Mouse (Mus musculus) left cerebral cortex, postnatal 14 days (tissue): Measurements from ENCODE around the gene Gm8300. TPM values are rescaled to one million over a fixed set of nuclear protein-coding genes. Genes with fewer than 3 reads are reported as not detected.
A peak's percentile ranks its signal among the peaks of the same experiment; 100 is the strongest.
"Not testable (repeated sequence)": the region's sequence is repeated elsewhere in the genome, so short reads cannot be mapped to it uniquely, and the experiment has no call there.

ENCODE experiments used
- DNase-seq, 2 experiments: peaks; one replicate each; pipeline ENCODE4 v3.0.0; 2021 to 2022; ENCODE audit warnings: low spot score in 2 of 2, mixed read lengths in 1 of 2
- intact Hi-C: fragments of 180-260 bp; cut with DNase I; formaldehyde crosslinking; loops from one replicate; pipeline ENCODE4 v1.15.1; 2025
- long read RNA-seq, 2 experiments: library from polyadenylated mRNA; stranded (forward); transcript quantifications; one replicate each; pipeline ENCODE4 v2.0.0; 2021
- total RNA-seq, 2 experiments: library from RNA; stranded (reverse); gene quantifications; 2 replicates each; pipeline ENCODE4 v1.2.3; 2021

Gene Gm8300
- not detected for total RNA-seq
- long read RNA-seq, experiment 1: 0 reads
- long read RNA-seq, experiment 2: 0 reads

- DNase-seq, intact Hi-C loops: not testable (repeated sequence)
Observed at GRCm38 (mm10) chr12:87514016-87514415, at the start of gene Gm8300. Gene Gm8300 (plus strand): TSS chr12:87514316.

DNA sequence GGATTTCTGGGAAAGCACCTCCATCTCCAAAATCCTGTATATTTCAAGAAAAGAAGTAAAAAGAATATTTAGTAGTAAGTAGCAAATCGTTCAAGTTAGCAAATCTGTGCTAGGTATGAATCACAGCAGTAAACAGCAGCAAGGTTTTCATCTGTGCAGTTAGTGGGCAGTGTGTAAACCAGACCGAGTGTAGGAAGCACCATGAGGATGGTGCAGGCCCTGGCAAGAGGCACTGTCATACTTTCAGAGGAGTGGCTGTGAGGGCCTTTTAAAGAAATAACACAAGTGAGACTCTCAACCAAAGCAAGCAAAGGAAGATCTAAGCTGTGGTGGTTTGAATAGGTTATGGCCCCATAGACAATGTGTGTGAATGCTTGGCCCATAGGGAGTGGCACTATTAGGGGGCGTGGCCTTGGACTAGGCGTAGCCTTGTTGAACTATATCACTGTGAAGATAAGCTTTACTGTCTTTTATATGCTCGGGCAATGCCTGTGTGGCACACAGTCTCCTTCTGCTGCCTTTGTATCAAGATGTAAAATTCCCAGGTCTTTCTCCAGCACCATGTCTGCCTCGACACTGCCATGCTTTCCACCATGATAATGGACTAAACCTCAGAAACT, 49.3 kb upstream of the Gm8300 start:
- DNase-seq: no peak
- intact Hi-C loops: no loop called here

DNA sequence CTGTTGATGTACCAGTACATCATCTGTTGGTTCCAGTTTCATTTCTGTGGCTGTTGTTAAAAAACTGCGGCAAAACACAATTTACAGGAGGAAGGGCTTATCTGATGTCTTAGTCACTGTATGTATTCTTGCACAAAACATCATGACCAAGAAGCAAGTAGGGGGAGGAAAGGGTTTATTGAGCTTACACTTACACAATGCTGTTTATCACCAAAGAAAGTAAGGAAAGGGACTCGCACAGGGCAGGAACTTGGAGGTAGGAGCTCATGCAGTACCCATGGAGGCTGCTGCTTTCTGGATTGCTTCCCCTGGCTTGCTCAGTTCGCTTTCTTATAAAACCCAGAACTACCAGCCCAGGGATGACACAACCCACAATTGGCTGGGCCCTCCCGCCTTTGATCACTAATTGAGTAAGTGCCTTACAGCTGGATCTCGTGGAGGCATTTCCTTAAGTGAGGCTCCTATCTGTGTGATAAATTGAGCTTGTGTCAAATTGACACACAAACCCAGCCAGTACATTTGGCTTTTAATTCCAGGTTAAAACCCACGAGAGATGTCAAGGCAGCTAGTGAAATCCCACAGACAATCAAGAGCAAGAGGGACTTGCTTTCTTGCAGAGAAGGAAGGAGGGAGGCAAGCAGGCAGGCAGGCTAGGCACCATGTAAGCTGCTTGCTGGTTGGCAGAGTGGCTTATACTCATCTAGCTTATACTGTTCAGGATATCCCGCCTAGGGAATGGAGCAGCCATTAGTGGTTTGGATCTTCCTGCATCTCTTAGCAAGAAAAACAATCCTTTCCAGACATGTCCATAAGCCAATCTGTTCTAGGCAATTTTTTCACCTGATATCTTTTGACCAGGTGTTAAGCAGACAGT, 43.6 kb upstream of the Gm8300 start:
- intact Hi-C loops: no loop called here
- no peak for DNase-seq

DNA sequence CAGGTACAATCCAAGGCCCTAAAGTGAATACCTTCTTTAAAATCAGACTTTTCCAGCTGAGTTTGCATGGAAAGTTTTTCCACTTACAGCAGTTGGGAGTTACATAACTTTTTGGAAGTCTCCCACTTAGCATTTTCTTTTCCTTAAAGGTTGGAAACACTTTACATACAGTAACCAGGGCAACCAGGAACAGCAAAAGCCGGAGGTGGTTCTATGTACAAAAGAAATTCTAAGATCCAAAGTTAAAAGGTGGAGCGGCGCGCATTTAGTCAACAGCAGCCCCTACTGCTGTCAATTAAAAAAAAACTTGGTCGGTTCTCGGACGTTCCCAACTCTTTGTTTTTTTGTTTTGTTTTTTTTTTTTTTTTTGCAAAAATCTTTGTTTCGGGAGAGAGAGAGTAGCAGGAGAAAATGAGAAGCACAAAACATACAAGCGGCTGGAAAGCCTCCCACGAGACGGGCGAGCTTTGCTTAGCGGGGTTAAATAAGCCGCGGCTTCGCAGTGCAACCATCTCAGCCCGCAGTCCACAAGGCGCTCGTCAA, 42.6 kb upstream of the Gm8300 start:
- intact Hi-C loops: no loop called here
- peak; percentile 23 to 72 for DNase-seq

- peak; percentile 96 to 97 for DNase-seq
- intact Hi-C loops: no loop called here
Observed at GRCm38 (mm10) chr12:87471964-87472786, 41.9 kb upstream of the Gm8300 start, which contains the start of gene Snw1. Gene Snw1 (minus strand): TSS chr12:87472274.

DNA sequence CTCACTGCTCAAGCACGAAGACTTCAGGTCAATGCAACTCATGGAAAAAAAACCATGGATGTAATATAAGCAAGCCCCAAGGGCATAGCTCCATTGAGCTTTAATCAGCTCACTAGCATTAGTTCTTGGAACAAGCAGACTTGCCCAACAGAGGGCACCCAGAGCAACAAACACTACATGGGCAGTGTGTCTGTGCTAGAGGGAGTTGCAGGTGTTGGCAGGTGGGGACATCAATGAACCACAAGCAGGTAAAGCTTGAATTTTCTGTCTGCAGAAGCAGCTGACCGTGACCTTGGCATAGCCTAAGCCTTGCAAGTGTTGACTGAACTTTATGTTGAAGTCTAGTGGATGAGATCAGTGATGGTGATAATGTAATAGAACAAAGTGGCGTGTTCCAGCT, 39.4 kb upstream of the Gm8300 start:
- intact Hi-C loops: no loop called here

GRCm38 (mm10) chr12:87482482-87482881, 31.6 kb upstream of the Gm8300 start:
- DNase-seq, intact Hi-C loops: not testable (repeated sequence)

More for the DNA sequence above, 39.4 kb upstream of the Gm8300 start:
- no peak for DNase-seq

DNA sequence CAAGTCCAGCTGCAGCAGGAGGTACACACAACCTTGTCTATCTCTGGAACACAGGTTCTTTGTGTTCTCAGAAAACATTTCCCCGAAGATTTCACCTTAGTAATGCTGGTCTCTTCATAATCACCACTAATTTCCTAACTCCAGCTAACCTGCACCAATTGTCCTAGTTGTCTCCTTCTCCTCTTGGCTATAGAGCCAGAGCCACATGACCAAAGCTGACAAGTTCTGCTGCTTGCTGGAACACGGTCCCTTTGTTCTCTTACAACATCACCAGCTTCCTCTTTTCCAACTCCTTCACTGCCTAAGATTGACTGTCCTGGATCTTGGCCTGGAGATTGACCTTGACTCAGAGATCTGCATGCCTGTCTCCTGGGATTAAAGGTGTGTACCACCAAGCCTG, 25.4 kb upstream of the Gm8300 start:
- not testable (repeated sequence) for DNase-seq

DNA sequence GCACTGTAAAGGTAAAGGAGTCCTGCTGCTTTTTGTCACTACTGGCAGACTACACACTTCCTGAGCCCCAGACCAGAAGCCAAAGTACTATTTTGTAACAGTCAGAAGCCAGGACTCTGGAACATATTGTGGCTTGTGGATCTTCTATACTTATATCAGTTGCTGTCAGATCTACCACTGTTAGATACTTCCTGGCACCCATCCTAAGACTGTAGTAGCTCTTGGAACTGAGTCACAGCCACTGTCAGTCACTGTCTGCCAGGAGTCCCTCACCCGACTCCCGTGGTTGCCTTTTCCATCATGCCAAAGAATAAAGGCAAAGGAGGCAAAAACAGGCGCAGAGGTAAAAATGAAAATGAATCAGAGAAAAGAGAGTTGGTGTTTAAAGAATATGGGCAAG, 19.7 kb upstream of the Gm8300 start, which contains the start of gene Gm5788:
Gene Gm5788, plus strand, starts transcription at position 301 of the 400 bp plus-strand sequence.
- intact Hi-C loops, DNase-seq: not testable (repeated sequence)

More for the DNA sequence above, 25.4 kb upstream of the Gm8300 start:
- intact Hi-C loops: not testable (repeated sequence)

DNA sequence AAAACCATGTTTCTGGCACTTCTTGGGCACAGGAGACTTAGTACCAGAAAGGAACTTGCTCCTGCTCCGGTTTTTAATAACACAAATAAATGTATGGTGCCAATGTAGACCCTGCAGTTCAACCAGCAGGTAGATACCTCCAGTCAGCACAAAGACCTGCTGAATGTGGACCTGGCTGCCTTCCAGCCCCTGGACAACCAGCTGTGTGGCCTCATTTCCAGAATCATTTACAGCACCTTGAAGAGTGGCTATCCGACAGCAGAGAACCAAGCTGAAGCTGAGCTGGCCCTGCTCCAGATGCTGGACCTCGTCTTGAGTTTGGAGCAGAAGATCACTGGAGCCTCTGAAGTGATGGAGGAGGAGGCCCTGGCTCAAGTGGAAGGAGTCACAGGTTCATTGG, 5.5 kb downstream of the Gm8300 start:
- intact Hi-C loops: not testable (repeated sequence)

GRCm38 (mm10) chr12:87543927-87544326, 29.8 kb downstream of the Gm8300 start:
- intact Hi-C loops: no loop called here
- DNase-seq: no peak

More for the DNA sequence above, 5.5 kb downstream of the Gm8300 start:
- not testable (repeated sequence) for DNase-seq

DNA sequence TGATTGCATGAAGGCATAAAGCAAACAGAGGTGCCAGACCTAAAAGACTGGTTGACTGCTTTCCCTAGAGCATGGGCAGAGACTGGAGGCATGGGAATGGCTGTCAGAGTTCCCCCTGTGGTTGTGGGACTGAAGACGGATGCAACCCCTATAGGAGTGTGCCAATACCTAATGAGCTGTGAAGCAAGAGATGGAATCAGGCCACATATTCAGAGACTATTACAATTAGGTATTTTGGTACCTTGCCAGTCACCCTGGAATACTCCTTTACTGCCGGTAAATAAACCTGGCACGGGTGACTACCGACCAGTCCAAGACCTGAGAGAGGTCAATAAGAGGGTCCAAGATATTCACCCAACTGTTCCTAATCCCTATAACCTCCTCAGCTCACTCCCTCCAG, 36.5 kb downstream of the Gm8300 start:
- intact Hi-C loops, DNase-seq: not testable (repeated sequence)

Other genes starting within 250 kb of the Gm8300 start
- 10 to 100 TPM; 55.8 to 58.7 TPM for gene Vipas39, start 248.1 kb upstream of the Gm8300 start, total RNA-seq
- gene Ahsa1, start 247.8 kb upstream of the Gm8300 start, total RNA-seq: 100 to 1,000 TPM; 158 to 159 TPM
- under 1 TPM; 0.47 to 0.48 TPM for gene Ism2, start 214.6 kb upstream of the Gm8300 start, total RNA-seq
- gene Sptlc2, start 126.0 kb upstream of the Gm8300 start, total RNA-seq: 10 to 100 TPM; 43.8 to 49.1 TPM
- 10 to 100 TPM; 79.6 to 93.9 TPM for gene Slirp, start 70.4 kb upstream of the Gm8300 start, total RNA-seq
- gene Alkbh1, start 70.3 kb upstream of the Gm8300 start, total RNA-seq: 10 to 100 TPM; 17.1 to 17.2 TPM
- 10 to 100 TPM; 50.5 to 54.1 TPM for gene Snw1, start 42.0 kb upstream of the Gm8300 start, total RNA-seq
- gene Gm5788, start 19.6 kb upstream of the Gm8300 start, total RNA-seq: not detected
- not detected for gene Oog1, start 88.4 kb downstream of the Gm8300 start, total RNA-seq
- not detected for gene Gm4027, start 104.6 kb downstream of the Gm8300 start, total RNA-seq
- not detected for gene Gm16381, start 130.3 kb downstream of the Gm8300 start, total RNA-seq